Mouse (Mus musculus) kidney, embryonic 14.5 days (tissue): Measurements from ENCODE around the gene 1190002N15Rik. TPM values are rescaled to one million over a fixed set of nuclear protein-coding genes. Genes with fewer than 3 reads are reported as not detected.
A peak's percentile ranks its signal among the peaks of the same experiment; 100 is the strongest.

ENCODE experiments used
- ATAC-seq: fragments of 200-750 bp; cut with Nextera tagmentation; 2 replicates; pipeline ENCODE4 v1.8.0; 2017; ENCODE audit warnings: moderate number of reproducible peaks, mild to moderate bottlenecking, moderate TSS enrichment, moderate library complexity; ENCODE audit not compliant: low FRiP score, low TSS enrichment
- H3K27ac ChIP-seq: fragments of 300-500 bp; sonication (generic); 2 replicates; pipeline ENCODE4 v1.5.1; 2014; ENCODE audit warnings: low read depth, mild to moderate bottlenecking, low read length, moderate library complexity, mixed read lengths
- H3K27me3 ChIP-seq: fragments of 300-500 bp; sonication (generic); 2 replicates; pipeline ENCODE4 v1.6.1; 2014; ENCODE audit warnings: mild to moderate bottlenecking, low read length; ENCODE audit not compliant: control insufficient read depth, insufficient read depth
- H3K36me3 ChIP-seq: fragments of 300-500 bp; sonication (generic); 2 replicates; pipeline ENCODE4 v1.6.1; 2014; ENCODE audit warnings: low read length, mixed read lengths; ENCODE audit not compliant: control insufficient read depth, insufficient read depth
- H3K4me1 ChIP-seq: fragments of 300-500 bp; sonication (generic); 2 replicates; pipeline ENCODE4 v1.6.1; 2014; ENCODE audit warnings: low read length, mixed read lengths; ENCODE audit not compliant: control insufficient read depth, insufficient read depth
- H3K4me2 ChIP-seq: fragments of 300-500 bp; sonication (generic); replicated peaks from 2 replicates; pipeline ENCODE4 v1.6.1; 2014; ENCODE audit warnings: low read depth, mild to moderate bottlenecking, low read length
- H3K4me3 ChIP-seq: fragments of 300-500 bp; sonication (generic); 2 replicates; pipeline ENCODE4 v1.5.1; 2014; ENCODE audit warnings: mild to moderate bottlenecking, low read length
- H3K9ac ChIP-seq: fragments of 300-500 bp; sonication (generic); 2 replicates; pipeline ENCODE4 v1.6.1; 2014; ENCODE audit warnings: low read depth, mild to moderate bottlenecking, low read length, moderate library complexity
- H3K9me3 ChIP-seq: fragments of 300-500 bp; sonication (generic); 2 replicates; pipeline ENCODE4 v1.6.1; 2016; ENCODE audit warnings: low read length; ENCODE audit not compliant: control insufficient read depth
- WGBS: fragments of 180-500 bp; shearing (Covaris S2); extraction: QIAGEN DNeasy Blood & Tissue Kit; methylation state at CpG from one replicate; pipeline ENCODE4 v1.1.7; 2014; 5-methylcytosine and 5-hydroxymethylcytosine counted together
- polyA plus RNA-seq: library from polyadenylated mRNA; unstranded; fragments of >200 nt; fragmentation: Nextera tagmentation; extraction: Ambion mirVana; gene quantifications from 2 replicates; pipeline ENCODE4 v1.2.1, GENCODE M21; 2014

The 1190002N15Rik gene
- polyA plus RNA-seq, 1 experiment from 2014 or later, result 17.8 TPM

DNA sequence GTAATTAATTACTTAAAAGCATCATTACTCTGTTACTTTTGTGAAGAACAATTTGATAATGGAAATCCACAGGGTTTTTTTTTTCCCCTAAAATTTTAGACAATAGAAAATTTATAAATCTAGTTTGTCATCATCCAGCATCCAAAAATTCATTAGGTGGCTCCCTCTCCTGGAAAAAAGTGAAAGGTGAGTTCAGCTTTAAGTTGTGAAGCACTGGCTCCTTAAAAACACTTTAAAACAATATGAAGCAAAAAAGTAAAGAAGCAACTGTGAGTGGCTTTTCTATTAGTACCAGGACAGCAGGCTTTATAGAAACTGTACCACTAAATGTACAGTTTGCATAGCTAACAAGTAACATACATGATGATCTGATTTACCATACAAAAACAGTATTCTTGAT lies 3.1 kb downstream of the 1190002N15Rik start:
- no peaks in the 10 kb centered on the region for H3K36me3 ChIP-seq
- no peak for ATAC-seq
- peak overlapping the region; percentile 64 for H3K4me3 ChIP-seq
- H3K9ac ChIP-seq, result no peak overlapping the region
- no peak overlapping the region for H3K27ac ChIP-seq
- no peaks in the 10 kb centered on the region for H3K27me3 ChIP-seq
- peak overlapping the region; percentile 87 for H3K4me2 ChIP-seq
- no peaks in the 10 kb centered on the region for H3K9me3 ChIP-seq
- 0 out of 2 replicates have a peak, but pooled peaks cover 18% of the 10 kb centered on the region for H3K4me1 ChIP-seq

DNA sequence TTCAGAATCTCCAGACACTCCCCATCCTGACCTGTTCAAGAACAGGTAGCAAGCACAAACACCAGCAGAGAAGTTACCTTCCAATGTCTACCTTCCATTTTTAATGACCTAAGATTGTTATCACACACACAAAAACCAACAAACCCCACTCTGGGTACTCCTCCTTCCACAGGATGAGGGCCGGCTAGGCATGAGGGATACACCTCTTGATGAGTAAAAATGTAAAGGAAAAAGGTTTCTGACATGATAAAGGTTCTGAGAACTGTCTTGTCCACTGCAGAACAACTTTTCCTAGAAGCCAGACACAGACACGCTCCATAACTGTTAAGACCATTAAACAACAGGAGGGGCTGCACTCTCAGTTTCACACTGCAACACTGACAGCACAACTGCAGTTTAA lies 3.7 kb downstream of the 1190002N15Rik start:
- peak overlapping the region; percentile 9; the same call in 1 of the 2 replicates for H3K4me3 ChIP-seq
- no peak overlapping the region for H3K27ac ChIP-seq
- H3K27me3 ChIP-seq, result no peaks in the 10 kb centered on the region
- no peaks in the 10 kb centered on the region for H3K9me3 ChIP-seq
- H3K4me1 ChIP-seq, result 0 out of 2 replicates have a peak, but pooled peaks cover 15% of the 10 kb centered on the region
- no peaks in the 10 kb centered on the region for H3K36me3 ChIP-seq
- H3K9ac ChIP-seq, result no peak overlapping the region
- ATAC-seq, result no peak
- WGBS, result 60% methylated on average over 2 of the region's 2 CpGs
- H3K4me2 ChIP-seq, result peak overlapping the region; percentile 27; the same call in 1 of the 2 replicates

DNA sequence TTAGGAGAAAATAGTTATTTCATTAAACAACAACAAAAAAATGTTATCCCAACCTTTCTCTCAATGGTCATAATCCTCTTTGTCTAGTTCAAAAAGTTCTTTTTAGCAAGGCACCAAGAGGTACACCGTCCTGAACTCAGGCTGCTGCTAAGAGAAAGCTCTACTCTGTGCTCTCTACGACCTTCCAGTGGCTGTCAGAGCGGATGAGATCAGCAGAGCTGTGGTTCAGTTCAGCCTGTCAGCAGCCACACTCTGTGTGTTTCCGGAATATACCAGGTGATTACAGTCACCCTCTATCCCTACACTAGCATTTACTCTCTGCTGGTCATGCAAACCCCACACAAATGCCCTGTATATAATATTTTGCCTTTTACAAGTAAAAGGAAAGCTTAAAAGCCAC lies 4.2 kb downstream of the 1190002N15Rik start:
- H3K27ac ChIP-seq, result no peak overlapping the region
- no peaks in the 10 kb centered on the region for H3K27me3 ChIP-seq
- 43% methylated on average over 4 of the region's 4 CpGs for WGBS
- ATAC-seq, result no peak
- H3K4me2 ChIP-seq, result no peak overlapping the region; the same call in 1 of the 2 replicates
- 0 out of 2 replicates have a peak, but pooled peaks cover 14% of the 10 kb centered on the region for H3K4me1 ChIP-seq
- no peaks in the 10 kb centered on the region for H3K36me3 ChIP-seq
- no peak overlapping the region for H3K9ac ChIP-seq
- H3K4me3 ChIP-seq, result no peak overlapping the region
- no peaks in the 10 kb centered on the region for H3K9me3 ChIP-seq

DNA sequence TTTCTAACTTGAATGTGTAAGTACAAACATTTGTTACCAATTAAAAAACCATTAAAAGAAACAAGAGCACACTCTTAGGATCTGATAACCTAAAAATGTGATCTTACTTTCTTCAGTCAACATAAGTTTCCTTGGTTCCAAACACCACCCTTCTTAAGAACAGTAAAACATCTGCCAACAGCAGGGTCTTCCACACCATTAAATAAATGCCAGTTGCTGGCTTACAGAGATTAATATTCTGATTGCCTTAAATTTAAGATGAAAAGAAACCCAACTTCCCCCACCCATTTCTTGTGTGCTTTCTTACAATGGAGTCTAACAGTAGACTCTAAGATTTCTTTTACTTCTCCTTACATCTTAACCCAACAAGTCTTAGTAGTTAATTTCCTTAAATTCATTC lies 7.9 kb downstream of the 1190002N15Rik start:
- Histone ChIP-seq H3K36me3 (no peaks in the 10 kb centered on the region), H3K9ac (no peak overlapping the region), H3K4me1 (0 out of 2 replicates have a peak, but pooled peaks cover 6% of the 10 kb centered on the region), H3K27ac (no peak overlapping the region), H3K27me3 (no peaks in the 10 kb centered on the region), H3K9me3 (no peaks in the 10 kb centered on the region), H3K4me2 (no peak overlapping the region), H3K4me3 (no peak overlapping the region)
- no peak for ATAC-seq

DNA sequence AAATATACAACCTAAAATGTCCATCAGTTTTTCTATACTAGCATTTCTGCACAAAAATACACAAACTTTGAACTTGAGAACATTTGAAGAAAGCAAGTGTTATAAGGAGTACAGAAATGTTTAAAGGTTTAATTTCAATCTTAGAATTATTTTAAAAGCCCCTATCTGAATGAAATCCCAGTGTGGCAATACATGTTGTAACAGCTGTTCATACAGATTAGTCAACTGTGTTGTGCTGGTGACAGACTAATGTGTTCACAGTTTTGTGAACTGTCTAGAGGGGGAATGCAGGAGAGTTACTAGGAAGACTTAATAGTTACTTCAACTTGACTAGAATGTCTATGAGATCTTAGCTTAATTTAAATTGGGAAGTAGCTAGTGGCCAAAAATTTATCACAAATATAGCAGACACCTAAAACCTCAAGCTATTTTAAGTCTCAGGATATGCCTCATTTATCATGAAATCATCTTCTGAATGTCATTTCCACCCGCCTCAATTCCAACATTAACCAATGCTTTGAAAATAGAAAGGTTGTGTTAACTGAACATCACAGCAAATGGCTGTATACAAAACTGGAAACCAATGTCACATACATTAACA lies 8.6 kb downstream of the 1190002N15Rik start:
- no peak for ATAC-seq
- Histone ChIP-seq H3K4me3 (no peak overlapping the region), H3K36me3 (no peaks in the 10 kb centered on the region), H3K4me1 (0 out of 2 replicates have a peak, but pooled peaks cover 6% of the 10 kb centered on the region), H3K4me2 (no peak overlapping the region), H3K27ac (no peak overlapping the region), H3K9ac (no peak overlapping the region), H3K9me3 (no peaks in the 10 kb centered on the region), H3K27me3 (no peaks in the 10 kb centered on the region)
- WGBS, result 54% methylated on average over 1 of the region's 1 CpGs

DNA sequence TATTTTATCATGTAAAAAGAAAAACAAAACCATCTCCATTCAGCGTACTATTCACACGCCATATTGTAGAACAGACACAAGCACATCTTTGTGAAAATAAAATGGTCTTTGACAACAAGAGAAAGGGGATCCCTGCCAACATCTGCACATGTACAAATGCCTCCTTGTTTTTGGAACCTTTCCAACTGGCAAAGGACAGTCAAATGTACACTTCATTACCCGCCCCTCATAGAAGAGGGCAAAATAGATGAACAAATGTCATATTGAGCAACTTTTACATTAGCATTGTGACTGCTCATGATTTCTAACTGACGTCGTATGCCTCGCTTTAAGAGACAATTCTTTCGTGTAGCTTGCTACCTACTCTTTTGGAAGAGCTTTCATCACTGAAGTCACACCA lies 11.4 kb downstream of the 1190002N15Rik start:
- Histone ChIP-seq H3K4me3 (no peak overlapping the region), H3K9ac (no peak overlapping the region), H3K4me1 (0 out of 2 replicates have a peak, but pooled peaks cover 4% of the 10 kb centered on the region), H3K9me3 (no peaks in the 10 kb centered on the region), H3K27me3 (no peaks in the 10 kb centered on the region), H3K4me2 (no peak overlapping the region), H3K27ac (no peak overlapping the region), H3K36me3 (no peaks in the 10 kb centered on the region)
- ATAC-seq, result no peak
- WGBS, result 91% methylated on average over 7 of the region's 7 CpGs

DNA sequence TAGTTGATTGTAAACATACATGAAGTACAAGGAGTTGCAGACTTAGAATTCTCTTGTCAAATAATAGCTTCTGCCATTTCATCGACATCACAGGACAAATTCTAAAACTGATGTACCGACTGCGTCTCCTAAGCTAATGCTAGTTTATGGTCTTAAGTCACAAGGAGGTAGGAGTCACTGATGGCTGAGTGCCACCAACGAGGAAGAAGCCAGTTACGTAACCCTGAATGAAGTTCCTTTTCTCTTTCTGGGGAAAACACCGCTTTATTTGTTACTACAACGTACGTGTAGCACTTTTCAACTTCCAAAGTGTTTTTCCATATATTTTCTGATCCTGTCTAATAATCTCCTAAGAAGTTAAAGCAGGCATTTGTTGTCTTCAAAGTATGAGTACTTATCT lies 25.6 kb downstream of the 1190002N15Rik start:
- 90% methylated on average over 8 of the region's 8 CpGs for WGBS
- Histone ChIP-seq H3K27me3 (no peaks in the 10 kb centered on the region), H3K9me3 (no peaks in the 10 kb centered on the region), H3K4me2 (no peak overlapping the region), H3K36me3 (no peaks in the 10 kb centered on the region; the same call in 1 of the 2 replicates), H3K4me3 (no peak overlapping the region), H3K27ac (no peak overlapping the region), H3K4me1 (no peaks in the 10 kb centered on the region), H3K9ac (no peak overlapping the region)
- no peak for ATAC-seq

DNA sequence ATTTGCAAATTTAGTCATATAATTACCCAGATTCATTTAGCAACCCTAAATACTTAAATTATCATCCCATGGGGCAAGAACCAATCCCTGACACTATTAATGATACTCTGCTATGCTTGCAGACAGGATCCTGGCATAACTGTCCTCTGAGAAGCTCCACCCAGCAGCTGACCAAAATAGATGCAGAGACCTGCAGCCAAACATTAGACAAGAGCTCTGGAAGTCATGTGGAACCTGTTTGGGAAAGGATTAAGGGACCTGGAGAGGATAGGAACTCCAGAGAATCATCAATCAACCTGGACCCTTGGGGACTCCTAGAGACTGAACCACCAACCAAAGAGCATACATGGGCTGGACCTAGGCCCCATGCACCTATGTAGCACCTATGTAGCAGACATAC lies 26.7 kb downstream of the 1190002N15Rik start:
- ATAC-seq, result no peak
- no peak overlapping the region for H3K4me2 ChIP-seq
- no peak overlapping the region for H3K27ac ChIP-seq
- H3K9ac ChIP-seq, result no peak overlapping the region
- H3K4me3 ChIP-seq, result no peak overlapping the region
- H3K27me3 ChIP-seq, result no peaks in the 10 kb centered on the region
- no peaks in the 10 kb centered on the region for H3K4me1 ChIP-seq
- H3K36me3 ChIP-seq, result no peaks in the 10 kb centered on the region
- no peaks in the 10 kb centered on the region for H3K9me3 ChIP-seq

DNA sequence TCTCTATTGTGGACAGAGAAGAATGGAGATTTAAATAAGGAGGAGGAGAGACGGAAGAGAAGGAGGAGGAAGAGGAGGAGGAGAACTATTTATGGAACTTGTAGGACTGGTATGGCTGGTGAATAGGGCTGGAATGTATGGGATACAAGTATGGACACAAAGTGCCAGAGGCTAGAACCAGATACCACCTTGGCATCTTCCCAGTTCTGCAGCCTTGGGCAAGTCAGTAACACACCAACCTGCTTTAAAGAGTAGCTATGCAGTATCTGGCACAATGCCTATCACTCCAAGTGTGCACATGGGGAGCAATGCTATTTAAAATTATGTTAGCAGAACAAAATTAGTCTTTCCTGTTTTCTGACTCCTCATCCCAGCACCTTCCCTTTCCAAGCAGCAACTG lies 30.9 kb downstream of the 1190002N15Rik start:
- no peaks in the 10 kb centered on the region for H3K27me3 ChIP-seq
- no peaks in the 10 kb centered on the region for H3K36me3 ChIP-seq
- H3K4me2 ChIP-seq, result no peak overlapping the region
- H3K4me3 ChIP-seq, result no peak overlapping the region
- no peaks in the 10 kb centered on the region for H3K9me3 ChIP-seq
- no peaks in the 10 kb centered on the region for H3K4me1 ChIP-seq
- 88% methylated on average over 1 of the region's 1 CpGs for WGBS
- H3K9ac ChIP-seq, result no peak overlapping the region
- H3K27ac ChIP-seq, result no peak overlapping the region
- ATAC-seq, result no peak
